Mouse (Mus musculus) CH12.LX (cell line): ENCODE data around the gene Gm49368.

Experiments
- CTCF ChIP-seq, 2 experiments: IDR thresholded peaks in 1 of 2; conservative IDR thresholded peaks in 1 of 2; 2 replicates each; pipeline ENCODE4 v1.5.1; 2011 to 2012; ENCODE audit warnings: low read depth in 2 of 2, low read length in 2 of 2, improper control_type of control experiment in 1 of 2, inconsistent platforms in 1 of 2, mild to moderate bottlenecking in 1 of 2, moderate library complexity in 1 of 2
- POLR2A ChIP-seq: IDR thresholded peaks from 2 replicates; pipeline ENCODE4 v1.6.1; 2011; ENCODE audit warnings: low read depth, mild to moderate bottlenecking, improper control_type of control experiment, low read length

DNA sequence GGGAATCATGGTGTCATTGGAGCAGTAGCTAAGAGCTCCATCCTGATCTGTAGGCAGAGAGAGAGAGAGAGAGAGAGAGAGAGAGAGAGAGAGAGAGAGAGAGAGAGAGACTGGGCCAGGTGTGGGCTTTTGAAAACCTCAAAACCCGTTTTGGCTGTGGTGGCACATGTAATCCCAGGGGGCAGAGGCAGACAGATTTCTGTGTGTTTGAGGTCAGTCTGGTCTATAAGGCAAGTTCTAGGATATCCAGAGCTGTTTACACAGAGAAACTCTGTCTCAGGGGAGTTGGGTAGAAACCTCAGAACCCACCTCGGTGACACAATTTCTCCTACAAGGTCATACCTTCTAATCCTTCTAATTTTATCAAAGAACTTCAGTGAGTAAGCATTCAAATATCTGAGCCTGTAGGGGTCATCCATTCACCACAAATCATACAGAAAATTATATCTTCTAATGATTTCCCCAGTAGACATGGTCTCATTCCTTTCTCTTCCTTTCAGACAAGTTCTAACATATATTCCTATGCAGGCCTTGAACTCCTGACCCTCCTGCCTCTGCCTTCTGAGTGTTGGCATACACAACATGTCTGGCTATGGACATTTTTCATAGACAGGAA lies 38.4 kb downstream of the Gm49368 start:
- TF ChIP-seq POLR2A (no peak), CTCF (conservative IDR thresholded peaks at IDR 0.05 in 1 of 2, IDR thresholded peaks at IDR 0.05 in 1 of 2; ENCODE audit: low read depth in 2 of 2, low read length in 2 of 2) (peak in 1 of 2 experiments; percentile 66; a peak in 2 of 4 replicates)
